Mouse (Mus musculus) spleen, postnatal 0 days (tissue): ENCODE results near the gene Slc28a3. TPM values are rescaled to one million over a fixed set of nuclear protein-coding genes. Genes with fewer than 3 reads are reported as not detected.

ENCODE experiments used
- polyA plus RNA-seq: library from polyadenylated mRNA; unstranded; fragments of >200 nt; fragmentation: Nextera tagmentation; extraction: Ambion mirVana; gene quantifications from 2 replicates; pipeline ENCODE4 v1.2.1, GENCODE M21; 2015

Slc28a3 gene
- 0.12 and 0.23 TPM in 2 replicates for polyA plus RNA-seq

GRCm38 (mm10) chr13:58610716-58611115 lies at the start of gene Slc28a3:
Gene Slc28a3, minus strand, starts transcription at chr13:58610877.

Other genes starting within 250 kb of the Slc28a3 start
- gene 2210016F16Rik, start 225.7 kb downstream of the Slc28a3 start, polyA plus RNA-seq = 23.0 and 23.8 TPM in 2 replicates
- gene Rmi1, start 208.6 kb downstream of the Slc28a3 start, polyA plus RNA-seq = 18.0 and 18.7 TPM in 2 replicates
- gene Hnrnpk, start 207.5 kb downstream of the Slc28a3 start, polyA plus RNA-seq = 594 and 629 TPM in 2 replicates
- 22.4 and 29.4 TPM in 2 replicates for gene Ntrk2, start 195.7 kb upstream of the Slc28a3 start, polyA plus RNA-seq